Mouse (Mus musculus): ENCODE measurements around the gene Nuak1.

DNA sequence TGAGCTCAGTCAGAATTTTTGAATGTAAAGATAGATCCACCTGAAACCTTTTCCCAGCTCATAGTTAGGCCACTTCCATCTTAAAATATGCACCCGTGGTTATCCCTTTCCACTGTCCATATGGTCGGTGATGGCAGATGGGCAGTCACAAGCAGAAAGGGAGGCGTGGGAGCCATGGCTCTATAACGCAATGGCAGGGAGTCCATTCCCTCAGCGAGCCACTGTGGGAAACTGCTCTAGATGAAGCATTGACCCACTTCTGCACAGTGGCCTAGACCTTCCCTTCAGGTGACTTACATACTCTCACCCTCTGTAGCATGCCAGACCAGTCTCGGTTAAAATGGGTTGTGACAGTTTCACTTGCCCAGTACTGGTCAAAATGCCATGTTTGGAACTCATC lies 19.8 kb downstream of the Nuak1 start:
- no peak for TF ChIP-seq POLR2A (IDR thresholded peaks at IDR 0.05; ENCODE audit: extremely low read depth, insufficient read depth, low read length)
- no peak for TF ChIP-seq CTCF (IDR thresholded peaks at IDR 0.05; ENCODE audit: low read depth, low read length)

All from liver, adult 2 months (tissue).